Mouse (Mus musculus) heart, adult 18-20 months (tissue): ENCODE data around the gene Fry. TPM values are rescaled to one million over a fixed set of nuclear protein-coding genes. Genes with fewer than 3 reads are reported as not detected.

ENCODE experiments used
- DNase-seq, 2 experiments: peaks; one replicate each; pipeline ENCODE4 v3.0.0; 2021 to 2022; ENCODE audit warnings: mixed read lengths in 1 of 2
- total RNA-seq, 2 experiments: library from RNA; stranded (reverse); gene quantifications; 2 replicates each; pipeline ENCODE4 v1.2.3; 2021

Fry gene
- total RNA-seq, 2 experiments from 2014 or later = 97.6 to 122 TPM

DNA sequence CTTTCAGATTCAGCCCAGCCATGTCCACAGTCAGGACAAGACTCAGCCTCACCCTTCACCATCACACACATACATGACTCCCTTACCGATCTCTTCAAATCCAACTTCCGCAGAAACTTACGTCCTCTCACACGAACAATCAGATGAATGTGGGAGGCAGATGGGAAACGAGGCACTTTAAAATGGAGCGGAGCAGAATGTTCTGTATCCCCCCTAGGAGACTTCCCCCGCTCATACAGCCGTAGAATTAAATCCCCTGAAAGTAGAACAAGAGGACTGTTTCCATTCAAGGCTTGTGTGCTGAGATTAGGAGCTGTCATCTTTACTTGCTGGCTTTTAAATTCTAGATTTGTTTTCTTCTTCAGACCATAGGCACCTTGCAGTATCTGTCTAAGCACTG, 10.0 kb downstream of the Fry start:
- no peak for DNase-seq

GRCm38 (mm10) chr5:150130144-150130543, 11.7 kb downstream of the Fry start:
- no peak for DNase-seq

DNA sequence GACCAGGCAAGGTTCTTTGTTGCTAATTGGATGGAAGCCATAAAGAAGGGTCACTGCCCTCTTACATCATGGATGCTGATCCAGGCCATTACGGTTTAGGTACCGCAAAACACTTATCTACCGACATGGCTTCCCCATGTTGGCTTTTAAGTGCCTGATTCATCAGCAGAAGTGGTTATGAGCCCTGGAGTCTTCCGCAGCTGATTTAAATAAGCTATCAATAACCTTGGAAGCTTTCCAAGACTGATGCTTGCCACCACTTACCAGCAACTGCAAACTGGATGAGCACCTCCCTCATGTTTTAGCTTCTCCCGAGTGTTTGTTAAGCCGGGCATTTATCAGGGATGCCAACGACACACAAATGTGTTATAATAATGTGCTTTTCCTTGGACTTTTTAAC, 12.7 kb downstream of the Fry start:
- DNase-seq = no peak

GRCm38 (mm10) chr5:150134651-150135050, 16.2 kb downstream of the Fry start:
- no peak for DNase-seq

GRCm38 (mm10) chr5:150135529-150135928, 17.1 kb downstream of the Fry start:
- no peak for DNase-seq

DNA sequence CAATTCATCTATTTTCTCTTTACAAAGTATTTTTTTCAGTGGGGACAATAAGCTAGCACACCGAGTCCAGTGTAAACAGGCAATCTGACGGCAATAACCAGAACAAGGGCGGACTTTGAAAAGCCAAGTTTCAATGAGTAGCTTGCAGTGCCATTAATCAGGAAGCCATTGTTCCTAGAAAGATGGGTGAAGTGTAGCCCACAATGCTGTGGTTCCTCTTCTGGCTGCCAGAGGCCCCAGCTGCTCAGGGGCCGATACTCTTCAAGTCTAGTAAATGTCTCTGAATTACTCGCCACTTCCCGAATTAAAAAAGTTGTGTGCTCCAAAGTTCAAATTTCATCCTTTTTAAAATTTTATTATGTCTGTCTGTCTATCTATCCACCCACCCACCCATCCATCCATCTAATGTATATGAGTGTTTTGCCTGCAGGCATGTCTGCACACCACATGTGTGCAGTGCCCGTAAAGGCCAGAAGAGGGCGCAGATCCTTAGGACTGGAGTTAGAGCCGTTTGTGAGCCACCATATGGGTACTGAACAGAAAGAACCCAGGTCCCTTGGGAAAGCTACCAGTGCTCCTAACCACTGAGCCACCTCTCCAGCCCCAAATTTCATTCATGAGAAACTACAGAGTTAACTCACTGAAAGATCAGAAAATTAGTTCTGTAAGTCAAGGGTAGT, 19.5 kb downstream of the Fry start:
- no peak for DNase-seq

DNA sequence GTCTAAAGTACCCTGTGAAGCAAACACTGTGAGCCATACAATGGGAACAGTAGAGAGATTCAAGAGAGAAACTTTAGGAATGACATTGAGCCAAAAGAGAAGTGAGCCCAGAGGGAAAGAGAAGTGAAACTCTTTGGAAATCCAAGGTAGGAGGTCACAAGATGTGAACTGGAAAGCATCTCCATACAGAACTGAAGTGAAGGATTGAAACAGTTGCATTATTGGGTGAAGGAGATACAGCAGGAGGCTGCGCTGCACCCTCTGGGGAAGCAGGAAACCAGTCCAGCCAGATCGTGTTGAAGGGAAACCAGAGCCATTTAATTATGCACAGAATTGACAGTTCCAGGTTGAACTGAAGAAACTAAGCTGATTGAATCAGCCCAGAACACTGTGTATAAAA, 22.1 kb downstream of the Fry start:
- DNase-seq = no peak

DNA sequence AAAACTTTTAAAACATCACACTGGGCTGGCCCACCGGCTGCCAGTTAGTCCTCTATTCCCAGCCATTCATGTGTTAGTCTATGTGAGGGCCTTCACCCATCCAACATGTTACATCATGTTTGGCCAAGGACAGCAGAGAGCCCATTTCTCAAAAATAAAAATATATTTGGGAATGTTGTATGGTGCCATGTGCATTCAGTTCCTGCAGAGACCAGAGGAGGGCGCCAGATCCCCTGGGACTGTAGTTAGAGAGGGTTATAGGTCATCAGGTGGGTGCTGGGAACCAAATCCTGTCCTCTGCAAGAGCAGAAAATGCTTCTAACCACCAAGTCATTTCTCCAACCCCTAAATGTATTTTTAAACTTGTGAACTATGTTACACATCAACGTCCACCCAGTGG, 27.5 kb downstream of the Fry start:
- no peak for DNase-seq

- DNase-seq = no peak
These were observed 28.2 kb downstream of the Fry start for GRCm38 (mm10) chr5:150146612-150147011.

DNA sequence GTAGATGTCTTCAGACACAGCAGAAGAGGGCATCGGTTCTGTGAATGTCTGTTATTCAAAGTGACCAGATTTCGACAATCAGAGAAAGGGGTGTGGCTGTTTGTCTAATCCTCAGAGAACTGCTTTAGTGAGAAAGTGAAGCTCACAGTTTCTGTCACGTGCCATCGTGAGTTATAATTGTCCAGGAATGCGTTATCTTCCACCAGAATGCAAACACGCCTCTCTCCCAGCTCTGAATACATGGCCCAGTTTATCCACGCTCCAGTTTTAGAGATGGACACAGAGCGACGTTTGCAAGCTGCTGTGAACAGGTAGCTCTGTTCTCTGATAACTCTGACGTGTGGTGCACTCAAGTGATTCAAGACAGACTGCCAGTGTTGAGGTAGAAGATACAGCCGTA, 31.3 kb downstream of the Fry start:
- peak; percentile 53 to 54 for DNase-seq

- no peak for DNase-seq
These were observed 32.5 kb downstream of the Fry start for GRCm38 (mm10) chr5:150150986-150151385.

GRCm38 (mm10) chr5:150152071-150152879, 33.8 kb downstream of the Fry start:
- DNase-seq = peak; percentile 33 to 41

DNA sequence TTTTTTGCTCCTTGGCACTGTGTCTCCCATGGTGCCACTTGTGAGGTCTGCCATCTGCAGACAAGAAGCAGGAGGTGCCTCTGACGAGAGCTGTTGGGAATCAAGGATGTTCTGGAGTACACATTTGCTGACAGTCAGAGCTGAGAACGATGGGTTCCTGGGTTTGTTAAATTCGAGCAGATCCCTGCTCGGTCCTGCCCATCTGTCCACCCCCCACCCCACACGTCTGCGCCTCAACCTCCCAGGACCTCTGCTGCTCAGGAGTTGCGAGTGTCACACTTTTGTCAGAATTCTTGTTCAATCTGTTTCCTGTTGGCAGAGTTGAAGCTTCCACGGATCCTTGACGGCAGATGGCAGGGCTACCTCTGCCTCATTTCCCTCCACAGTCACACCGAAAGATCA, 34.4 kb downstream of the Fry start:
- DNase-seq = no peak

DNA sequence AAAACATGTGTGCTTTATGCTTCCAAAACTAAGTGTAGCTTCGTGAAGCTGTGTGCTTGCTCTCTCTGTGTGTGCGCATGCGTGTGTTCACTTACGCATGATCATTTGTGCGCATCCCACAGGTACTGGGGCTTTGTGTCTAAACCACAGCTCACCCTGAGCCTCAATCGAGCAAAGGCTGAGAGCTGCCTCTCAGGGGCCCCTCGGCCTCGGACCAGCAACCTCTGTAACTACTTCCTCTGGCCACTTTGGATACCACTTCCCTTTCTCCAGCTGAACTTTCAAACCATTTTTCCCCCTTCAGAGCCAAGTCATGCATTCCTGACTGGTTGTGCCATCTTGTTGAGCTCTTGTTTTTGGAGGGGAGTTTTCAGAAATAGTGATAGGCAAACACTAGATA, 36.9 kb downstream of the Fry start:
- DNase-seq = no peak

- DNase-seq = no peak
These were observed 37.8 kb downstream of the Fry start for GRCm38 (mm10) chr5:150156063-150156786.

DNA sequence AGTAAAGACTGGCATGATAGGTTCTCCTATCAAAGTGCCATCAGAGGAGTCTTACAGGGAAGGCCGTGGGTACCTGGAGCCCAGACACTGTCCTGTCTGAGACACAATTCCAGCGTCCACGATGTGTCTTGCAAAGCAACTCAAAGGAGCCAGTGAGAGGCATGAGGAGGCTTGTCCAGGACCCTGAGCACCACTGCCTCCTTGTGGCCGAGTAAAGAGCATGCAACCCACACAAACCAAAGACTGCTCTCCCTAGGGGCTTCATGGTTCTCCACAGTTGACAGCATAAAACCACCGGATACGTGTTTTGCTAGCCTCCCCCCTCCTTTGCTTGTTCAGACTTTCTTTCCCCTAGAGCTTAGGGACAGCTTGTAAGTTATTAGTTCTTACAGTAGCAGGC, 39.2 kb downstream of the Fry start:
- DNase-seq = peak; percentile 58 to 74

- DNase-seq = no peak
These were observed 40.7 kb downstream of the Fry start for GRCm38 (mm10) chr5:150159151-150159550.

DNA sequence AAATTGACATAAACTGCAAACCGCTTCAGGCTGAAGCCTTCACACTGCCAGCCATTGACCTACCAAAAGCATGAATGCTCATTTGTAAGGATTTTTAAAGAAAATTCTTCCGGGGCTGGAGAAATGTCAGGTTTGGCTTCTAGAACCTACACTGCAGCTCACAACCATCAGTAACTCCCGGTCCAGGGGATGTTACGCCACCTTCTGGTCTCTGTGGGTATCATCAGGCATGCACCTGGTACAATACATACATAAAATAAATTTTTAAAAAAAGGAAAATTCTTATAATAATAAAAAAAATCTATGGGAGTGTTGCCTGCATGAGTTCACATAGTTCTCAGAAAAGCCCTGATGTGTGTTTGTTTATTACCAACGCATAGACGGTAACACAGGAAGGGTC, 42.7 kb downstream of the Fry start:
- DNase-seq = no peak

DNA sequence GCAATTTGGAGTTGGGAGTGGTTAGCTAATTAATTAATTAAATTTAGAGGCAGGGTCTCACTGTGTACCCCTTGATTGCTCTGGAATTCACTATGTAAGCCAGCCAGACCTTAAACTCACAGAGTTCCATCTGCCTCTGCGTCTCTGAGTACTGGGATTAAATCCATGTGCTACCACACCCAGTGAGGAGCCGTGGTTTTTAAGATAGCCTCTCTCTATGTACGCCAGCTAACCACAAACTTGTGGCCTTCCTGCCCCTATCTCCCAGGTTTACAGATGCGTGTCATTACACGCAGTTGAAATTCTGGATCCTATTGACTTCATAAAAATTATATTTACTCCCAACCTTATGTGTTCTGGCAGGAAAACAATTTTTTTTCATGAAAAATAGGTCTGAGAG, 43.5 kb downstream of the Fry start:
- DNase-seq = no peak

DNA sequence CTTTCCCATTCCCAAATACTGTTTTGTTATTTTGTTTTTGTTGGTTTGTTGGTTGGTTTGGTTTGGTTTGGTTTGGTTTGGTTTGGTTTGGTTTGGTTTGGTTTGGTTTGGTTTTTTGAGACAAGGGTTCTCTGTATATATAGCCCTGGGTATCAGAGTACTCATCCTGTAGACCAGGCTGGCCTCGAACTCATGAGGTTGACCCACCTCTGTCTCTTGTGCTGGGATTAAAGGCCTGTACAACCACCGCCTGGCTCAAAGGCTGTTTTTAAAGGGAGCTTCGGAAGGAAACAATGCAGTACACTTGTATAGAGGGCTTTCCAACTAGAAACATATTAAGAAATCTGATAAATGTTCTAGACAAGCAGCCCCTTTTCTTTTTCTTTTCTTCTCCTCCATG, 46.2 kb downstream of the Fry start:
- DNase-seq = no peak

GRCm38 (mm10) chr5:150166811-150167210, 48.4 kb downstream of the Fry start:
- DNase-seq = no peak

- DNase-seq = no peak
These were observed 48.8 kb downstream of the Fry start for GRCm38 (mm10) chr5:150167287-150167686.

DNA sequence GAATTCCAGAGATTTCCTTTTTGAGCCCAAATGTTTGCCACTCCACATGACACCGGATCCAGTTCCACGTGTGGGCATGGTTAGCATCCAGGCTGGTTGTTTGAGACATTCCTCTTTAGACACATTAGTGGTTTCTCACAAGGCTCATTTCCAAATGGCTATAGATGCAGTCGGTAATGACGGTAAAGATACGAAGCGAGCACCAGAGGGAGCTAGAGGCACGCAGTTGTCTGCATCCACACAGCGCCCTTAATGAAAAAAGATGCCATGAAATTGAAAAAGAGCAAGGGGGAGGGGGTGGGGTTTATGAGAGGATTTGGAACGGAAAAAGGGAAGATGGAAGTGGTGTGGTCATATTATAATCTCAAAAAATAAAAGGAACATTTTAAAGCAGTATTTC, 50.3 kb downstream of the Fry start:
- DNase-seq = peak; percentile 68 to 69
